Mouse (Mus musculus): Measurements from ENCODE around the gene Map3k15. TPM values are rescaled to one million over a fixed set of nuclear protein-coding genes. Genes with fewer than 3 reads are reported as not detected.

Map3k15 gene
- polyA plus RNA-seq, 1 experiment from 2014 or later = 0.06 TPM

DNA sequence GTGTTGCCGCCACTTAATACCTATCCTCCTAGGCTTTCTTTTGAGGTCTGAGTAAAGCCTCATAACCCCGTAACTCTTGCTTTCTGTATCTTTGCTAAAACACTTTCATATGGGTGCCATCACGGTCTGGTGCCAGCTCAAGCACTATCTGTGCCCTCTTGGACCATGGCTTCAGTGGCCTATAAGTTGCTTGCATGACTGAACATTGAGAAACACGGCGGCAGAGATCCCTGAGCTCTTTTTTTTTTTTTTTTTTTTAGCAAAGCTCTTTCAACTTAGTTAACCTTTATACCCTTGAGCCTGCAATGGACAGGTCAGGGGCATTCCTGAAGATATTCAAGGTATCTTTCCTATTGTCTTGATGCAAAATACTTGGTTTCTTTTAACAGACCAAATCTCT, 66.4 kb downstream of the Map3k15 start:
- ATAC-seq (replicated peaks; ENCODE audit: insufficient number of reproducible peaks, low FRiP score, low TSS enrichment, low read depth) (no peak), DNase-seq (ENCODE audit: low spot score) (no peak)
- Histone ChIP-seq H3K4me3 (ENCODE audit: low read depth, low read length) (no peak overlapping the region), H3K27me3 (ENCODE audit: control insufficient read depth, insufficient read depth, low read length) (no peaks in the 10 kb centered on the region), H3K4me2 (ENCODE audit: low read depth, low read length) (no peak overlapping the region), H3K9me3 (replicated peaks; ENCODE audit: control insufficient read depth, low read length) (no peaks in the 10 kb centered on the region), H3K36me3 (replicated peaks; ENCODE audit: control insufficient read depth, insufficient read depth, low read depth, low read length) (no peaks in the 10 kb centered on the region), H3K4me1 (ENCODE audit: control insufficient read depth, insufficient read depth, low read length) (no peaks in the 10 kb centered on the region), H3K27ac (replicated peaks; ENCODE audit: low read depth, low read length) (no peak overlapping the region), H3K9ac (replicated peaks; ENCODE audit: low read length) (no peak overlapping the region)
- whole genome bisulfite sequencing = 90% methylated on average over 5 of the region's 5 CpGs

DNA sequence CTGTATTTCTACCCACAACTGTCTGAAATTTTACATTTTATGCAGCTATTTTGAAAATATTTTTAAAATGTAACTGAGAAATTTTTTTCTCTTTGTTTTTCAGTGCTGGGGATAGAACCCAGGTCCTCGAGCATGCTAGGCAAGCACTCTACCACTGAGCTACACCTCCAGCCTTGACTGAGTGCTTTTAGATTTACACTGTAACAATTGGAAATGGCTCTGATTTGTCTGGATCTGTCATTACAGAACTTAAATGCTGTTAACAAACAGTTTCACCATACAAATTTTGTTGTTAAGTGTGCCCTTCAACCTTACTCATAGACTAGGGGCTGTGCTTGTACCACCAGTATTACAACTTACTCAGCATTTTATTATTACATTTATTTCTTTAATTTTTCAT, 103.7 kb downstream of the Map3k15 start:
- H3K9me3 ChIP-seq (replicated peaks; ENCODE audit: control insufficient read depth, low read length) = no peaks in the 10 kb centered on the region
- H3K4me3 ChIP-seq (ENCODE audit: low read depth, low read length) = no peak overlapping the region
- DNase-seq (ENCODE audit: low spot score) (no peak), ATAC-seq (replicated peaks; ENCODE audit: insufficient number of reproducible peaks, low FRiP score, low TSS enrichment, low read depth) (no peak)
- no peak overlapping the region for H3K27ac ChIP-seq (replicated peaks; ENCODE audit: low read depth, low read length)
- H3K27me3 ChIP-seq (ENCODE audit: control insufficient read depth, insufficient read depth, low read length) = no peaks in the 10 kb centered on the region
- H3K4me1 ChIP-seq (ENCODE audit: control insufficient read depth, insufficient read depth, low read length) = no peaks in the 10 kb centered on the region
- no peaks in the 10 kb centered on the region for H3K36me3 ChIP-seq (replicated peaks; ENCODE audit: control insufficient read depth, insufficient read depth, low read depth, low read length)
- no peak overlapping the region for H3K4me2 ChIP-seq (ENCODE audit: low read depth, low read length)
- 73% methylated on average over 1 of the region's 1 CpGs for WGBS
- H3K9ac ChIP-seq (replicated peaks; ENCODE audit: low read length) = no peak overlapping the region

DNA sequence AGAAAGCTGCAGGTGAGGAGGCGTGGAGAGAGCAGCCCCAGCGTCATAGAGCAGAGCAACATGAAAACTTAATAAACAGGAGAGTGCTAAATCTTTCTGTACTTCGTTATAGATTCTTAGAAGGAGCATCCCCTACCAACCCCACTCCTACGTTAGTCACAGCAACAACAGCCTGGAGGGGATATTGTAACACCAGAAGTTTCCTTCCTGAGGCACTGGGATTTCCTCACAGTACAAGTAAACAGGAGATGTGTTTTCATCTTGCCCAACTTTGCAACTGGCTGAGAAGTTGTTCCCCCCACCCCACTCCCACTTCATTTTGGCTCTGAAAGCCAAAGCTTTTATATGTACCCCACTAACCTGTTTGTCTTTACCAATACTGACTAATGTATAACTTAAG, 119.6 kb downstream of the Map3k15 start:
- Histone ChIP-seq H3K9me3 (replicated peaks; ENCODE audit: control insufficient read depth, low read length) (no peaks in the 10 kb centered on the region), H3K36me3 (replicated peaks; ENCODE audit: control insufficient read depth, insufficient read depth, low read depth, low read length) (no peaks in the 10 kb centered on the region), H3K27me3 (ENCODE audit: control insufficient read depth, insufficient read depth, low read length) (no peaks in the 10 kb centered on the region), H3K4me1 (ENCODE audit: control insufficient read depth, insufficient read depth, low read length) (no peaks in the 10 kb centered on the region), H3K4me3 (ENCODE audit: low read depth, low read length) (no peak overlapping the region), H3K4me2 (ENCODE audit: low read depth, low read length) (no peak overlapping the region), H3K9ac (replicated peaks; ENCODE audit: low read length) (no peak overlapping the region), H3K27ac (replicated peaks; ENCODE audit: low read depth, low read length) (no peak overlapping the region)
- WGBS = 52% methylated on average over 4 of the region's 4 CpGs
- ATAC-seq (replicated peaks; ENCODE audit: insufficient number of reproducible peaks, low FRiP score, low TSS enrichment, low read depth) (no peak), DNase-seq (ENCODE audit: low spot score) (no peak)

DNA sequence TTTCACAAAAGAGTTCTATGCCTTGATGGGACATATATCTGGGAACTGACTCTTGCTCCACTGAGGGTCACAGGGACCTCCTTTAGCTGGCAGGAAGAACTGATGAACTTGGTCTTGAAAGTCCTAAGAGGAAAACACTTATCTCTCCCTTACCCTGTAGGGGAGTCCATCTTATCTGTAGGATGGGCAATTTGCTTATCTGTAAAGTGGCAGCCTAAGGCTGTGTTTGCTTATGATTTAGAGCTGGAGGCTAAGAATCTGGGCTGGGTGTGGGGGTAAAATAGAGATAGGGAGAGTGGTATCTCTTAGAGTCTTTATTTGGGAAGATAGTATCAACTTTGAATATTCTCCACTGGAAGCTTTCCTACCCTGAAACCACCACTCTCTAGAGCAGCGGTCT, 125.5 kb downstream of the Map3k15 start:
- Histone ChIP-seq H3K36me3 (replicated peaks; ENCODE audit: control insufficient read depth, insufficient read depth, low read depth, low read length) (no peaks in the 10 kb centered on the region), H3K9me3 (replicated peaks; ENCODE audit: control insufficient read depth, low read length) (no peaks in the 10 kb centered on the region), H3K4me1 (ENCODE audit: control insufficient read depth, insufficient read depth, low read length) (no peaks in the 10 kb centered on the region), H3K27ac (replicated peaks; ENCODE audit: low read depth, low read length) (no peak overlapping the region), H3K4me2 (ENCODE audit: low read depth, low read length) (no peak overlapping the region), H3K27me3 (ENCODE audit: control insufficient read depth, insufficient read depth, low read length) (no peaks in the 10 kb centered on the region), H3K4me3 (ENCODE audit: low read depth, low read length) (no peak overlapping the region), H3K9ac (replicated peaks; ENCODE audit: low read length) (no peak overlapping the region)
- DNase-seq (ENCODE audit: low spot score) (no peak), ATAC-seq (replicated peaks; ENCODE audit: insufficient number of reproducible peaks, low FRiP score, low TSS enrichment, low read depth) (no peak)
- WGBS = 93% methylated on average over 1 of the region's 1 CpGs

- ATAC-seq (replicated peaks; ENCODE audit: insufficient number of reproducible peaks, low FRiP score, low TSS enrichment, low read depth) (no peak), DNase-seq (ENCODE audit: low spot score) (no peak)
- H3K27ac ChIP-seq (replicated peaks; ENCODE audit: low read depth, low read length) = no peak overlapping the region
- no peak overlapping the region for H3K9ac ChIP-seq (replicated peaks; ENCODE audit: low read length)
- no peaks in the 10 kb centered on the region for H3K9me3 ChIP-seq (replicated peaks; ENCODE audit: control insufficient read depth, low read length)
- H3K4me2 ChIP-seq (ENCODE audit: low read depth, low read length) = no peak overlapping the region
- H3K36me3 ChIP-seq (replicated peaks; ENCODE audit: control insufficient read depth, insufficient read depth, low read depth, low read length) = no peaks in the 10 kb centered on the region
- H3K4me3 ChIP-seq (ENCODE audit: low read depth, low read length) = no peak overlapping the region
- no peaks in the 10 kb centered on the region for H3K4me1 ChIP-seq (ENCODE audit: control insufficient read depth, insufficient read depth, low read length)
- no peaks in the 10 kb centered on the region for H3K27me3 ChIP-seq (ENCODE audit: control insufficient read depth, insufficient read depth, low read length)
Observed at GRCm38 (mm10) chrX:160116074-160116473, 127.8 kb downstream of the Map3k15 start.

DNA sequence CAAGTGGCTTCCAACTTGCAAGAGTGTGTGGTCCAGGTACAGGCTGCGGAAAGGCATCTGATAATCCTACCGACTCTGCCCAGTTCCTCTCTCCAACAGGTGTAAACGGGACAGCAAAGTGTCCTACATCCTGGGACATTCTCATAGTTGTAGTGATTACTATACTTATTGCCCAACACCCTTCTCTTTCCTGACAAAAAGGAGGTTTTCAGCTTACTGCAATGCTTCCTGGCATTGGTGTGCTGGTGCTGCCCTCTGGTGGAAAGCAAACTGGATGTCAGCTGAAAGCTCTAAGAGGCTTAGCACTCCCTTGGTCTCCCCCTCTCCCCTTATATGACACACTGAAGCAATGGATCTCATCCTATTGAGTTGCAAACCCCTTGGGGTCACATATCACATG, 128.4 kb downstream of the Map3k15 start:
- Histone ChIP-seq H3K27me3 (ENCODE audit: control insufficient read depth, insufficient read depth, low read length) (no peaks in the 10 kb centered on the region), H3K9ac (replicated peaks; ENCODE audit: low read length) (no peak overlapping the region), H3K4me2 (ENCODE audit: low read depth, low read length) (no peak overlapping the region), H3K36me3 (replicated peaks; ENCODE audit: control insufficient read depth, insufficient read depth, low read depth, low read length) (no peaks in the 10 kb centered on the region), H3K4me1 (ENCODE audit: control insufficient read depth, insufficient read depth, low read length) (no peaks in the 10 kb centered on the region), H3K9me3 (replicated peaks; ENCODE audit: control insufficient read depth, low read length) (no peaks in the 10 kb centered on the region), H3K27ac (replicated peaks; ENCODE audit: low read depth, low read length) (no peak overlapping the region), H3K4me3 (ENCODE audit: low read depth, low read length) (no peak overlapping the region)
- peak; percentile 52 for DNase-seq (ENCODE audit: low spot score)
- no peak for ATAC-seq (replicated peaks; ENCODE audit: insufficient number of reproducible peaks, low FRiP score, low TSS enrichment, low read depth)
- 85% methylated on average over 3 of the region's 3 CpGs for WGBS

DNA sequence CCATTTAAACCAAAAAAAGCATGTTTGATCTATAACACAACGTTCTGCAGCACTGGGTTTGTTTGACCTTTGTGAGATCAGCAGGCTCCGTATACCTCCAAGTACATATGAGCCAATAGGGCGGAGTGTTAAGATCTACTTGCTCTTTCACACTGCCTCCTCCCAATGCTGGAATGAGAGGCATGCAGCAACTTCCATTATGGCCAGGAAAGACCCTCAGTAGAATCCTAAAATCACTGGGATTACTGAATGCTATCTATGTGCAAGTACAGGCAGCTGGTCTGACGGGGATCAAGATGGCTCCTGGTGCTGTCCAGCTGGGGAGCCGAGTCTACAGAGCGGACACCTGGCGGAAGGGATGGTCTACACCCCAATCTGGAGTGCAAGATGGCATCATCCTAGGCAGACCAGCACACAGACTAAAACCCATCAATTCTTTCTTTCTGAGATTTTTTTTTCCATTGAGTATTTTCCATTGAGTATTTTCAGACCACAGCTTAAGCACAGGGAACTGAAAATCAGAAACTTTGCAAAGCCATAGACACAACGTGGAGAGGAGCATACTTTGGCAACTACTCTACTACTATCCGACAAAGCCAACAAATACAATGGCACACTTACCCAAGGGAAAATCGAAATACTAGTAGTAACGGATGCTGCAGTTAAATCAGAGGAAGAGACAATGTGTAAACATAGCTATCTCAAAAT, 146.1 kb downstream of the Map3k15 start:
- Histone ChIP-seq H3K4me3 (ENCODE audit: low read depth, low read length) (no peak overlapping the region), H3K27me3 (ENCODE audit: control insufficient read depth, insufficient read depth, low read length) (no peaks in the 10 kb centered on the region), H3K4me2 (ENCODE audit: low read depth, low read length) (no peak overlapping the region), H3K9me3 (replicated peaks; ENCODE audit: control insufficient read depth, low read length) (no peaks in the 10 kb centered on the region), H3K27ac (replicated peaks; ENCODE audit: low read depth, low read length) (no peak overlapping the region), H3K36me3 (replicated peaks; ENCODE audit: control insufficient read depth, insufficient read depth, low read depth, low read length) (no peaks in the 10 kb centered on the region), H3K9ac (replicated peaks; ENCODE audit: low read length) (no peak overlapping the region), H3K4me1 (ENCODE audit: control insufficient read depth, insufficient read depth, low read length) (no peaks in the 10 kb centered on the region)
- no peak for ATAC-seq (replicated peaks; ENCODE audit: insufficient number of reproducible peaks, low FRiP score, low TSS enrichment, low read depth)
- no peak for DNase-seq (ENCODE audit: low spot score)
- WGBS = 83% methylated on average over 11 of the region's 11 CpGs

DNA sequence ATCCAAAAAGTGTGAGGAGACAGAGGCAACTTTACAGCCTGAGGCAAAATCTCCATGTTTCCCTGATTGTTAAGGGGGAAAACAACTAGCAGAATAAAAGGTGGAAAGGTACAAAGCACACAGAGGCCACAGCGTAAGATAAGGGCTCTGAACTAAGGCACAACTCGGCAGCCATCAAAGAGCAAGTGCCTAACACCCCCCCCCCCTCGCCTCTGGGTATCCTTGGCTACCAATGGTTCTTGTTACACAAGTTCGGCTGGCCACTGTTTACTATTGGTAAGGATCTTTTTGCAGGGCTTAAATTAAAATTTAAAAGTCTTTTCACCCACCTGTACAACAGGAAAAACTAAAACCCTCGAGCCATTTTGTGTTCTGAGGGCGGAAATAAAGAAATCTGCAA, 147.5 kb downstream of the Map3k15 start:
- Histone ChIP-seq H3K4me2 (ENCODE audit: low read depth, low read length) (peak overlapping the region; percentile 16; the same call in 1 of the 2 replicates), H3K27ac (replicated peaks; ENCODE audit: low read depth, low read length) (no peak overlapping the region), H3K9ac (replicated peaks; ENCODE audit: low read length) (no peak overlapping the region), H3K27me3 (ENCODE audit: control insufficient read depth, insufficient read depth, low read length) (no peaks in the 10 kb centered on the region), H3K4me3 (ENCODE audit: low read depth, low read length) (no peak overlapping the region), H3K36me3 (replicated peaks; ENCODE audit: control insufficient read depth, insufficient read depth, low read depth, low read length) (no peaks in the 10 kb centered on the region), H3K9me3 (replicated peaks; ENCODE audit: control insufficient read depth, low read length) (no peaks in the 10 kb centered on the region), H3K4me1 (ENCODE audit: control insufficient read depth, insufficient read depth, low read length) (no peaks in the 10 kb centered on the region)
- 20% methylated on average over 6 of the region's 6 CpGs for WGBS
- ATAC-seq (replicated peaks; ENCODE audit: insufficient number of reproducible peaks, low FRiP score, low TSS enrichment, low read depth) = no peak
- DNase-seq (ENCODE audit: low spot score) = peak; percentile 30
